Mouse (Mus musculus) urinary bladder, postnatal 4 days (tissue): Measurements from ENCODE around the gene Mt2.

Experiments
- DNase-seq, 2 experiments: peaks; one replicate each; pipeline ENCODE4 v3.0.0; 2021 to 2022; ENCODE audit warnings: low spot score in 2 of 2

Gene Mt2

GRCm38 (mm10) chr8:94172809-94173732 lies 607 bp downstream of the Mt2 start:
- DNase-seq, result no peak

DNA sequence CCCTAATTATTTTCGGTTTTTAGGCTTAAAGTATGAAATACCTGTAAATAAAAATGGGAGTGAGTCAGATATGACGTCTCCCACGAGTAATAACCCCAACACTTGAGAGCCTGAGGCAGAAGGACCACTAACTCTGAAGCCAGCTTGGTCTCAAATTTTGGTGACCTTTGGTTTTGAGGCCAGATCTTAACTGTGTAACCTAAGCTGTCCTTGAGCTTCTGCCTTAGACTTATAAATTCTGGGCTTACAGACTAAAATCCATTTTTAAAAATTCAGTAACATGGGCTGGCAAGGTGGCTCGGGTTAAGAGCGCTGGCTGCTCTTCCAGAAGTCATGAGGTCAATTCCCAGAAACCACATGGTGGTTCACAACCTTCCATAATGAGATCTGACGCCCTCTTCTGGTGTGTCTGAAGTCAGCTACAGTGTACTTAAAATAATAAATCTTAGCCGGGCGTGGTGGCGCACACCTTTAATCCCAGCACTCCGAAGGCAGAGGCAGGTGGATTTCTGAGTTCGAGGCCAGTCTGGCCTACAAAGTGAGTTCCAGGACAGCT lies 1.5 kb downstream of the Mt2 start:
- no peak for DNase-seq

DNA sequence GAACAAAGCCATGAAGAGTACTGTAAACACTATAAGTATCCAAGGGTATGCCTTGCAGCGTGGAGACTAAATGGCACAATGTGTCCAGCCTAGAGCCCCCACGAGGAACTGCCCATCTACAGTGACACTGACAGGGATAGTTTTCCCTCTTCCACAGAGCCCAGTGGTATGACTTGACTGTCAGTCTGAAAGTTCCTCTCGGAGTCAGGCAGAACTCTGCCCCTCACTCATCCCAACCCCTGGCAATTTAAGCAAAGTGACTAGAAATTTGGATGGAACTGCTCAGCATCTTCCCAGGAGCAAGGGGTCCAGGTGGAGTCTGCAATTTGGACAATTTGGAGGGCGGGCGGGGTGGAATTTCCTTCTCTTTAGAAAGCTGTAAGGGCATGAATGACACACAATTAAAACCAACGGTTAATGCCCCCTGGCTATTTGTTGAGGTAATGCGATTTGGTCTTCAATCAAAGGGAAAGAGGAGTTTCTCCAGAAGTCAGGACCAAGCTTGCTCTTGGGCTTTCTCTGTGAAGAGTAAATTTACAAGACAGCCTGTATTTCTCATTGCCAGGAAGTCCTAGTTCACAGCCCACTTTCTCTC lies 2.3 kb downstream of the Mt2 start:
- no peak for DNase-seq

- no peak for DNase-seq
Observed at GRCm38 (mm10) chr8:94177716-94178390, 5.4 kb downstream of the Mt2 start.

GRCm38 (mm10) chr8:94178857-94179712 lies 6.6 kb downstream of the Mt2 start, which contains the start of gene Mt1:
TSS of gene Mt1 (plus strand) at chr8:94179082.
- peak; percentile 89 to 90 for DNase-seq

GRCm38 (mm10) chr8:94179713-94180560 lies 7.5 kb downstream of the Mt2 start:
- no peak for DNase-seq

DNA sequence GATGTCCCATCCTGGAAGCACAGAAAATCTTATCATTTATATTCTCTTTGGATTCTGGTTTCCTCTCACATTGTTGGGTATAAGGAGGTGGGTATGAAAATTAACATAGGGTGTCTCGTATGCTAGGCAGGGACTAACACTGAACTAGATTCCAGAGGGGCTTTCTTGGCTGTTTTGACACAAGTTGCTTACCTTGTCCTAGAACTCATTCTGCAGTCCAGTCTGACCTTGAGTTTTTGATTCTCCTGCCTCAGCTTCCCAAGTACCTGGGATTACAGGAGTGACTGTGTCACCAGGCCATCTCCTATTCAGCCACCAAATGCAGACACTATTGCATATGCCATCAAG lies 8.1 kb downstream of the Mt2 start:
- DNase-seq, result no peak

GRCm38 (mm10) chr8:94182055-94182929 lies 9.8 kb downstream of the Mt2 start:
- no peak for DNase-seq

GRCm38 (mm10) chr8:94183117-94183516 lies 10.7 kb downstream of the Mt2 start:
- DNase-seq, result peak; percentile 77

DNA sequence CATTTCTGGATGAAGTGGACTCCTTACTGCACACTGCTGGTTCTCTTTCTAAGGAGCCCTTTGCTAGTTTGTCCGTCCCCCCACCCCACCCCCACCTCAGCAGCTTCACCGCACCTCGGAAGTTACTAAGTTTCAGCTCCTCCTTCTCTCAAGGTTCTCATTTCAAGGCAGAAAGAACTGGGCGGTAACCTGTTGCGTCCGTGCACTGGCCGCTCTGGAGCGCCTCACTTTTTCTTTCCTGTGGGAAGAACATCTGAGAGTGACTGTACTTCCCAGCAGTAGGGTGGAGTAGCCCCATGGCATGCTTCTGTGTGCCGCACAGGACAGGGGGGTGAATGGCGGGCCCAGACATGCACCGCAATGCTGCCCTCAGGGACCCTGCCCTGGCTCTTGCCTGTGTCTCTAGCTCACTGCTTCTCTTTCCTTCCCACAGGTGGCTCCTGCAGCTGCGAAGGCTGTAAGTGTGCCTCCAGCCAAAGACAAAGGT lies 11.9 kb downstream of the Mt2 start:
- no peak for DNase-seq

- no peak for DNase-seq
Observed at GRCm38 (mm10) chr8:94185791-94186190, 13.3 kb downstream of the Mt2 start.

GRCm38 (mm10) chr8:94186542-94186941 lies 14.1 kb downstream of the Mt2 start:
- DNase-seq, result peak; percentile 70 to 82

- DNase-seq, result no peak
Observed at GRCm38 (mm10) chr8:94187290-94188002, 15.0 kb downstream of the Mt2 start.

DNA sequence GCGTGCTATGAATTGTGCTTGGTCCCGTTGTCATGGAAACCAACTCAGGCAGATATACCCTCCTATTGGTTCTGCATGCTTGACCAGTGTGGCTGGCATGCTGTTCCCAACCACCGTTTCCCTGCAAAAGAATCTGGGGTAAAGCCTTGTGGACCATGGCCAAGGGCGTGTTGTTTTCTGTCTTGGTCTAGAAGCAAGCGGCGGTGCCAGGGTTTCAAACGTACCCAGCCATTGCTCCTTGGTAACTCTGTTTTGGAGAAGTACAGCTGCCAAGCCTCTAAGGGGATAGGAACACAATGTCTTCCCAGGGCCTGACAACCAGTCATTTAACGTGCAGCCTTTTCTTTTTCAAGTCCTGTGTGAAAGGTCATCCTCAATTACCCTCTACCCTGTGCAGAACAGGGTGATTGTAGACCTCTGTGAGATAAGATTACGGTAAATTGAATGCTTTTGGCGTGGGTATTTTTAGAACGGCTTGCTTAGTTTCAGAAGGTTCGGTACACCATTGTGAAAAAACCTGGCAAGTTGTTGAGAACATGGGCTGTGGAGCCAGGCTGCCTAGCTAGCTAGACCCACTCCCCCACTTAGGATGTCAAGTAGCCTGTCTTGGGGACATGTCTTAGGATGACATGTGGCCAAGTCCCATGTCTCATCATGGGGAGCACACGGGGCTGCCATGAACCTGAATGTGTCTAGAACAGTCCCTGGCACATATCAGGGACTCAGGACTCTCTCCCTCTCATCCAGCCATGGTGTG lies 17.0 kb downstream of the Mt2 start:
- no peak for DNase-seq

DNA sequence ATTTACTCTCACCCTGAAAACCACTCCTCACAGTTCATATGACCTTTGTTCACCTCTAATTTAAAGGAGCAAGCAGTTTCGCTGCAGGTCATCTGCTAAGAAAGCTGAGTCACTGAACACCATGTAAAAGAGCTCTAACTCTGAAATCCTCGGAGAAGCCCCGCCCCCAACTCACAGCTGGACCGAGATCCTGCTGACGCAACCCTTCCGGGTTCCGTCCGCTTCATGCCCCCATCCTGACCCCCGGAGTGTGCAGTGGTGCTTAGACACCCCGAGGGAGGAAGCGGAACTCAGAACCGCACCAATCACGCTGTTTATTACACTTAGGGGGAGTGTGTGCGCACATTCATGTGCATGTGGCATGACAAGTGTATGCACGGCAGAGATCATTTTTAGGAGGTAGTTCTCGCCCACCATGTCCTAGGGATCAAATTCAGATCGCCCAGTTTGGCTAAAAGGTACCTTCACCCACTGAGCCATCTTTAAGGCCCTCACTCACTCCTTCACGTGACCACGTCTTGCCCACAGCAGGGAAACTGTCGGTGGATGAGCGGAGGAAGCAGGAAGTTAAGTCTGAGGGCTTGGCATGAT lies 18.7 kb downstream of the Mt2 start:
- peak; percentile 58 to 79 for DNase-seq

GRCm38 (mm10) chr8:94192926-94193325 lies 20.5 kb downstream of the Mt2 start:
- no peak for DNase-seq

DNA sequence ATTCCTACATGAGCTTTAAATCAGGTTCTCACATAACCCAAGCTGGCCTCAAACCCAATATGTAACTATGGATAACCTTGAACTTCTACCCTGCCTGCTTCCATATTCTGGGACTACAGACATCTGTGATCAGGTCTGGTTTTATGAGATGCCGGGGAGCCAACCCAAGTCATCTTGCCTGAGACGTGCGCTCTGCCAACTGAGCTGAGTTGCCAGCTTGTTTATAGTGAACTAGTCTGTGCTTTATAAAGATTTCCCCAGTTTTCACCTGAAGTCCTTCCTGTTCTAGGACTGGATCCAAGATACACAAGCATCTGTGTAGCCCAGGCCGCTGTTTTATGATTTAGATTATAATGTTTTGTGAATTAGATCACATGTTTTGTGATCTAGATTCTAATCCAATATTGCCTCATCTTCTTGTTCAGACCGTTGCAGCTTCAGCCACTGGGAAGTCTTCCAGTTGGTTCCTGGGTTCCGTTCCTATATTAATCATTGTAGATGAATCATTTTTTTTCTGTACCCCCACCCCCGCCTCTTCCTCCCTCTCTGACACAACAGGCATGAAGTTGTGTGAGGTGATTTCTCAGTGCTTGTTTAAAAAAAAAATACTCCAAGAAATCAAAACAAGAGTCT lies 22.2 kb downstream of the Mt2 start:
- DNase-seq, result no peak
